Mouse (Mus musculus) adrenal gland, postnatal 14 days (tissue): ENCODE data around the gene Reln. TPM values are rescaled to one million over a fixed set of nuclear protein-coding genes. Genes with fewer than 3 reads are reported as not detected.

Source experiments
- DNase-seq: peaks from one replicate; pipeline ENCODE4 v3.0.0; 2021; ENCODE audit warnings: mixed read lengths
- total RNA-seq: library from RNA; stranded (reverse); gene quantifications from 2 replicates; pipeline ENCODE4 v1.2.3, GENCODE M21; 2021

The Reln gene
- total RNA-seq, 1 experiment from 2014 or later = 15.8 TPM

- DNase-seq = no peak
Measured at GRCm38 (mm10) chr5:22106811-22107485, 237.6 kb downstream of the Reln start.

GRCm38 (mm10) chr5:22094984-22095383, 249.5 kb downstream of the Reln start:
- no peak for DNase-seq

- DNase-seq = no peak
Measured at GRCm38 (mm10) chr5:22094043-22094442, 250.5 kb downstream of the Reln start.

GRCm38 (mm10) chr5:22093157-22093865, 251.2 kb downstream of the Reln start:
- DNase-seq = no peak

GRCm38 (mm10) chr5:22080468-22080986, 264.0 kb downstream of the Reln start:
- DNase-seq = no peak

- DNase-seq = no peak
Measured at GRCm38 (mm10) chr5:22074971-22075370, 269.5 kb downstream of the Reln start.

- no peak for DNase-seq
Measured at GRCm38 (mm10) chr5:22072591-22072990, 271.9 kb downstream of the Reln start.

GRCm38 (mm10) chr5:22059251-22059650, 285.3 kb downstream of the Reln start:
- DNase-seq = no peak

GRCm38 (mm10) chr5:22041825-22042224, 302.7 kb downstream of the Reln start:
- no peak for DNase-seq

- no peak for DNase-seq
Measured at GRCm38 (mm10) chr5:22039375-22040149, 304.9 kb downstream of the Reln start.

- no peak for DNase-seq
Measured at GRCm38 (mm10) chr5:22035201-22035600, 309.3 kb downstream of the Reln start.

GRCm38 (mm10) chr5:22033039-22033438, 311.5 kb downstream of the Reln start:
- no peak for DNase-seq

- no peak for DNase-seq
Measured at GRCm38 (mm10) chr5:22031653-22032052, 312.8 kb downstream of the Reln start.

GRCm38 (mm10) chr5:22028379-22028778, 316.1 kb downstream of the Reln start:
- no peak for DNase-seq

- DNase-seq = no peak
Measured at GRCm38 (mm10) chr5:22027240-22027875, 317.1 kb downstream of the Reln start.

GRCm38 (mm10) chr5:22025746-22026145, 318.8 kb downstream of the Reln start:
- peak; percentile 17 for DNase-seq

- DNase-seq = no peak
Measured at GRCm38 (mm10) chr5:22024108-22024507, 320.4 kb downstream of the Reln start.

GRCm38 (mm10) chr5:22017896-22018295, 326.6 kb downstream of the Reln start:
- DNase-seq = no peak

- DNase-seq = no peak
Measured at GRCm38 (mm10) chr5:22014459-22014858, 330.0 kb downstream of the Reln start.

- no peak for DNase-seq
Measured at GRCm38 (mm10) chr5:22009142-22009541, 335.4 kb downstream of the Reln start.

GRCm38 (mm10) chr5:22007304-22008059, 337.0 kb downstream of the Reln start:
- no peak for DNase-seq

- DNase-seq = no peak
Measured at GRCm38 (mm10) chr5:22003858-22004257, 340.6 kb downstream of the Reln start.
